Mouse (Mus musculus) gastrocnemius, postnatal 36 days (tissue): ENCODE results near the gene Mtmr10. TPM values are rescaled to one million over a fixed set of nuclear protein-coding genes. Genes with fewer than 3 reads are reported as not detected.

Experiments
- DNase-seq, 2 experiments: peaks; one replicate each; pipeline ENCODE4 v3.0.0; 2022
- intact Hi-C: fragments of 180-260 bp; cut with DNase I; formaldehyde crosslinking; loops from one replicate; pipeline ENCODE4 v1.15.1; 2025
- microRNA-seq, 2 experiments: library from miRNA; unstranded; fragments of <30 nt; microRNA quantifications; one replicate each; pipeline ENCODE4 v1.2.0; 2021
- total RNA-seq, 2 experiments: library from RNA; stranded (reverse); gene quantifications; 2 replicates each; pipeline ENCODE4 v1.2.3; 2021

The Mtmr10 gene
- total RNA-seq, 2 experiments from 2014 or later: 14.3 to 18.9 TPM

GRCm38 (mm10) chr7:64360586-64360945, 73.1 kb downstream of the Mtmr10 start:
- DNase-seq: no peak
- intact Hi-C loops: no loop called here

DNA sequence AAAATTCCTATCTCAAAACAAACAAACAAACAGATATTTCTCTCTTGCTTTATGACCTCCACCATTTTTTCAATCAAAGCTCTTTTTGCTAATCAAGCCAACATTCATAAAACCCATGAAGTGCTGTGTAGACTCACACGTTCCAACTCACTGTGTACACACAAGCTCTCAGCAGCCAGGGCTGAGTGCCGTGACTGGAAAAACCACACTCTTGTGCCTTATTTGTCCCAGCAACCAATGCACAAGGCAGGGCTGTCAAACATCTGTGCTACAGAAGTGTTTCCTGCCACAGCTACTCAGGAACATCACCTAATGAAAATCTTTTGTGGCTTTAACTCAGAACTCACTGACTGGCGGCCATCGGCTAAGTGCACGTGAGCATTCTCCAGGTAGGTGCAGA, 78.4 kb downstream of the Mtmr10 start:
- intact Hi-C loops: no loop called here
- no peak for DNase-seq

GRCm38 (mm10) chr7:64369841-64370240, 82.4 kb downstream of the Mtmr10 start:
- intact Hi-C loops: loop anchor here (5.0 kb wide), 1 partner anchor 43 kb away; no protein-coding TSS in a partner anchor

GRCm38 (mm10) chr7:64371940-64372878, 84.8 kb downstream of the Mtmr10 start:
- intact Hi-C loops: loop anchor here (5.0 kb wide), 1 partner anchor 45 kb away; no protein-coding TSS in a partner anchor
- no peak for DNase-seq

More at GRCm38 (mm10) chr7:64369841-64370240, 82.4 kb downstream of the Mtmr10 start:
- DNase-seq: no peak

- no peak for DNase-seq
- intact Hi-C loops: loop anchor here (5.0 kb wide), 1 partner anchor 46 kb away; no protein-coding TSS in a partner anchor
Measured at GRCm38 (mm10) chr7:64373147-64373829, 85.8 kb downstream of the Mtmr10 start.

- peak; percentile 80 to 89 for DNase-seq
- intact Hi-C loops: loop anchor here (5.0 kb wide), 1 partner anchor 47 kb away; no protein-coding TSS in a partner anchor
Measured at GRCm38 (mm10) chr7:64373830-64374562, 86.5 kb downstream of the Mtmr10 start, which contains the start of gene Fan1. TSS of gene Fan1 (minus strand) at chr7:64374095.

Small RNA genes lying within 50 kb of the gene (microRNA-seq; reads per million reads assigned to microRNA genes)
- gene Mir6416: 0 reads per million in 2 experiments

Other genes with a start within 250 kb of the Mtmr10 start
- gene Trpm1, start 133.8 kb upstream of the Mtmr10 start, total RNA-seq: under 1 TPM; 0.47 to 0.56 TPM
- 1 to 10 TPM; 5.2 to 6.7 TPM for gene Fan1, start 86.4 kb downstream of the Mtmr10 start, total RNA-seq
- gene Mphosph10, start 104.6 kb downstream of the Mtmr10 start, total RNA-seq: 10 to 100 TPM; 13.8 to 13.9 TPM
- 10 to 100 TPM; 86.3 to 99.6 TPM for gene Mcee, start 105.0 kb downstream of the Mtmr10 start, total RNA-seq
- under 1 TPM in 1 of 2 experiments, not detected in 1; 0.15 TPM for gene Apba2, start 214.1 kb downstream of the Mtmr10 start, total RNA-seq